Mouse (Mus musculus) neural tube, embryonic 10.5 days (tissue): ENCODE measurements around the gene 2210017I01Rik.

Source experiments
- DNase-seq: peaks from one replicate; pipeline ENCODE4 v3.0.0-alpha.2; 2017; ENCODE audit warnings: low spot score; ENCODE audit errors: extremely low spot score

2210017I01Rik gene

DNA sequence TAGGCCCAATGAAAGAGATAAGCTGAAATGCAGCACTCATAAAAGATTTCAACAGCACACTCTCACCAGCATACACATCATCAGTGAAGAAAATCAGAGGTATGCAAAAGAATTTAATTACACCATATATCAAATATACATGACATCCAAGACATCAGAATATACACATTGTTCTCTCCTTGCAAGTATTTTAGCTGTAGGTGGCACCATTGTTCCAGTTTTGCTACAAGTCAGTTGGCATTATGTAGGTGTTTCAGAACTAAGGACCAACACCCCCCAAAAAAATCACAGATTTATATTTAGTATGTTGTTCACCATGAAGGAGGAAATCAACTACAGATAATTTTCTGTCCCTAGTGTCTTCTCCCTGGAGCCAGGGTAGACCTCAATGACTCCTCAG, 41.9 kb downstream of the 2210017I01Rik start:
- no peak for DNase-seq
